Mouse (Mus musculus) urinary bladder, postnatal 4 days (tissue): Measurements from ENCODE around the gene Stx17.

Experiments
- DNase-seq, 2 experiments: peaks; one replicate each; pipeline ENCODE4 v3.0.0; 2021 to 2022; ENCODE audit warnings: low spot score in 2 of 2

The Stx17 gene

DNA sequence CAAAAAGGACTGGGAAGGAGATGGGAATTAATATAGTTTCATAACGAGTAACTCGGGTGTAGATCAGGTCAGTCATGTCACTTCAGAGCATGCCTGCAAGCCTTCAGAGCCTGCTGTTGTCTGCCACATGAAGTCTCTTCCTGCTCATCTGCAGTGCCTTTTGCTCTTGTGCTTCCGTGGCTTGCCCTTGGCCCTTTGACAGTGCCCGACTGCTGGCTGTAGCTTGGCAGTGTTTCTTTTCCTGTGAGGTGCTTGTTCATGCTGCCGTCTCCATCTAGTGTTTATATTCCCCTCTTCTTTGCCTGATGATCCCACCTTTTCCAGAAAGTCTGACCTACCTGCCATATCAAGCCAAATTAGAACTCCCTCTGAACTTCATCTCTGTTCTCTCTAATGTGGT lies 39.1 kb downstream of the Stx17 start:
- DNase-seq, result no peak

DNA sequence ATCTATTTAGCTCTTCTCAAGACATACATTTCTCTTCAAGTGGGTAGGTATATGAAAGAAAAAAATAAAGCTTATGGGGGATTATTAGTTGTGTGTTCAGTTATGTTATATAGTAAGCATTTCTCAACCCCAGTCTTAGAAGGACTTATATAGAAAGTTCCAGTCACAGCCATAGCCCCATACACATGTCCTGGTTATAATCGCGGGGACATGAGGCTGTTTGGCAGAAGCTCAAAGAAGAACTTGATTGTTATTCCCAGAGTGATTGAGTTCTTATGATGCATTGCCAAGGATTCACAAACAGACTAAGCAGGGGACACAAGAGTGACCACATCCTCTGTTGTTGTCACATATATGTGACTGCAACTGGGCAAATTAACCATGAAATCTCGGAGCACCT lies 51.0 kb downstream of the Stx17 start:
- DNase-seq, result no peak

DNA sequence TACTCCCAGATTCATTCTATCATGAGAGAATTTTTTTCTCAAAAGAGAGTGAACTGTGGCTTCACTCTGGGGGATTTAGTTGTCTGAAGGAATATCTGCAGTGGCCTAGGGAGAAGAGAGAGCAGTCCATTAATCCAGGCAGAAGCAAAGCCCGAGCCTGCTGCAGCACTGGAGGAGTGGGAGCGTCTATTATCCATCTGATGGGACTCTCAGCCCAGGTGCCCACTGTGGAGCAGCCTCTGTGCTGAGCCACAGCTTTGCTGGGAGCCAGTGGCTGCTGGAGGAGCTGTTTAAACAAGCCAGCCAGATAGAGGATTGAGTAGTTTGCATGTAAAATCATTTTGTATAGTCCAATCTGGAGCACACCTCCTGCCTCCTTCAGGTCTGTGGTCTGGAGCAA lies 56.2 kb downstream of the Stx17 start:
- no peak for DNase-seq

DNA sequence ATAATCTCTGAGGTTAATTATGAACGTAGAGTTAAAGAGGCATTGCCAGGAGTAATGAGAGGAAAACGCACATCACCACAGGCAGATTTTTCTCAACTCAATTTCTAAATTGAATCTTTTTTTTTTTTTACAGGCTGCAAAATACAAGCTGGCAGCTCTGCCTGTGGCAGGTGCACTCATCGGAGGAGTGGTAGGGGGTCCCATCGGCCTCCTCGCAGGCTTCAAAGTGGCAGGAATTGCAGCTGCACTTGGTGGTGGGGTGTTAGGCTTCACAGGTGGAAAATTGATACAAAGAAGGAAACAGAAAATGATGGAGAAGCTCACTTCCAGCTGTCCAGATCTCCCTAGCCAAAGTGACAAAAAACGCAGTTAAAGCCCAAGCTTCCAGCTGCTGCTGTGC lies 56.7 kb downstream of the Stx17 start:
- no peak for DNase-seq

DNA sequence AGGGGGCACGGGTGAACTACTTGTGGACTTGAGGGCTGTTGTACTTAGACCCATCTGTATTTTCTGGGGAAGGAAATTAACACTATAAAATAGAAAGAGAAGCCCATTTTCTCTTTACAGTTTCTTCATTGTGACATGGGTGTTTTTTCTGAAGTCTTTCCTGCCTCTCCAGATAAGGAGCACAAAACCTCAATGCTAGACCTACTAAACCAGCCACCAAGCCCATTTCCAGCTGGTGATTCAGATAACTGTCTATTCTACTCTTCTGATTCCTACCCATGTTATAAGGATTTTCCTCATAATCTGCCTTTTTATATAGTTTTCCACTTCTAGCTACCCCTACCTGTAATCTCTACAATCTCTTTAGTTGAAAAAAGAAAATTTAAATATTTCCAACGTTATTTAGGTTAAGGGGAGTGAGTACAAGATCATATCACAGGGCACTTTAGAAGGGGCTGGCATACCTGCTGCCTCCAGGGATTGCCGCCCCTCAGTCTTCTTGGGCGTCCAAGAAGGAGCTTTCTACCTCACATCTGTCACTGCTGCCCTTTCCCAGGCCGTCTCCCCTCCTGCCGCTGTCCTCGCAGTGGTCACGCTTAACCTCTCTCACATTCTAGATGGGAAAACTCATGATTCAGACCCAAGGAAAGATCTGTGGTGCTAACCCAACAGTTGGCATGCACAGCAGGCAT lies 57.5 kb downstream of the Stx17 start:
- DNase-seq, result no peak

DNA sequence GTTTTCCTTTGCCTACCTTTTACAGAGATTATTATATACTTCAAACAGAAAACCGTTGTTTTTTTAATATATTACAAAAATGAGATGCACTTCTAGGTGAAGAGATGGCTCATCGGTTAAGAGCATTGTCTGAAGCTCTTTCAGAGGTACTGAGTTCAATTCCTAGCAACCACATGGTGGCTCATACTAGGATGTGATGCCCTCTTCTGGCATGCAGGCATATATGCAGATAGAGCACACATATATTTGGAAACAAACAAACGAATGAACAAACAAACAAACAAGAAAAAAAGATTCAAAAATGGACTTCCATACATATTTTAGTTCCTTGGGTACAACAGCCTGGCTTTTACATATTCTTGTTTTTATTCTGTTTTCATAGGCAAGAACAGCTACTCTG lies 73.2 kb downstream of the Stx17 start:
- no peak for DNase-seq

DNA sequence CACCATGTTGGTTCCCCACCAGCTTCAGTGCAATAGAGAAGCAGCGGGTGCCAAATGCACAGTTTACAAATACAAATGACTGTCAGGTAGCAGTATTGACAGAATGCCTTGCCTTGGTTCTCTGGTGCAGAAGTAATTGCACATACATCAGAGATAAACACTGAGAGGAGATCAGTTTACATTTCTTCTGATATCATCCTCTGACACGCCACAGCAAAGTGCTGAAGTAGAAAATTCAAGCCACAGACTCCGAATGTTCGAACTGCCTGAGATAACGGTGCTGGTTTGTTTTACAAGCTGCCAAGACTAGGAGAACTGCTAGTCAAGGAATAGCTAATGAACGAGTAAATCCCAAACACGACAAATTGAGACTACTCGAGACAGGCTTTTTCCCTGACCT lies 73.7 kb downstream of the Stx17 start:
- DNase-seq, result no peak

DNA sequence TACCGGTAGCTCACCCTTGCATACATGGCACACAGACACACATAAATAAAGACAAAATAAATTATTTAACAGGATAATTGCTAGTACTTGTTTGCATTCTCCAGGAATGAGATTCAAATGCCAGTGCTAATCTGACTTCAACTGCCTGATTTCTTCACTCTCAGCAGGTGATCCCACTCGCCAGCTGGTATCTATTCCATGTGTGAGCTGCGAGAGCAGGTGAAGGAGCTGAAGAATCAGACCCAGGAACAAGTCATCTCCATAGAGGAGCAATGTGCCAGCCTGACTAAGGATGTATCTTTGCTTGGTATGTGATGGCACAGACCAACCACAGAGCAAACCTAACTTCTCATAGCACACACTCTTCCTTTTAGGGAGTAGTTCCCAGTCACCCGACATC lies 78.8 kb downstream of the Stx17 start:
- no peak for DNase-seq

DNA sequence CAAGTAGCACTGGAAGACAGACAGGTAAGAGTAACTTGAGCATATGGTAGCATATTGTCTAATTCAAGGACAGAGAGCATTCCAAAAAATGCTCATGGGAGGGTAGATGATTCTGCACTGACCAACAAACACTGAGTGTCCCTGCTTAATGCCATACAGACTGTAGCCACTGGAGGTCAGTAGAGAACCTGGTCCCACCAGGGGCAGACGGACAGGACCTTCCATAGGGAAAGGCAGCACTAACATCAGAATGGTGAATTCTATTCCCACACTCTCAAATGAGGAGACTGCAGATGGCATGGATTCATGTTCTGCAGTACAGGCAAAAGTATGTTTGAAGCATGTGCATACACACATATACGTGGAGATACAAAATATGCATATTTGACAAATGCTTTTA lies 100.5 kb downstream of the Stx17 start:
- peak; percentile 34 to 72 for DNase-seq

DNA sequence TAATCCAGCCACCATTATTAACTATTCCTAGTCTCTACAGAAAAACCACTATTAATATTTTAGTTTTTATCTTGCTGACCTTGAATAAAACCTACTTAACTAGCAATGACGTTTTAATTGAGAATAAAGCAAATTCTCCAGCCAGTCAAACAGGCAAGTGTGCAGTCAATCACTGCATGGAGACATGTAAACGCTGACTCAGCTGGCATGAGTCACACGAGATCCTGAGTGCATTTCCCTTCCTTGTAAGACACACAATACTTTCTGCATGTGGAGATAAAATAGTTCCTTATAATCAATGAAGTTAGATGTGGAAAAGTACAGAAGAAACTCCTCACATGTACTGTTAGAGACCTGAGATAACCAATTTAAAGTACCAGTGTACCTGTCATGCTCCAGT lies 100.9 kb downstream of the Stx17 start:
- DNase-seq, result no peak

DNA sequence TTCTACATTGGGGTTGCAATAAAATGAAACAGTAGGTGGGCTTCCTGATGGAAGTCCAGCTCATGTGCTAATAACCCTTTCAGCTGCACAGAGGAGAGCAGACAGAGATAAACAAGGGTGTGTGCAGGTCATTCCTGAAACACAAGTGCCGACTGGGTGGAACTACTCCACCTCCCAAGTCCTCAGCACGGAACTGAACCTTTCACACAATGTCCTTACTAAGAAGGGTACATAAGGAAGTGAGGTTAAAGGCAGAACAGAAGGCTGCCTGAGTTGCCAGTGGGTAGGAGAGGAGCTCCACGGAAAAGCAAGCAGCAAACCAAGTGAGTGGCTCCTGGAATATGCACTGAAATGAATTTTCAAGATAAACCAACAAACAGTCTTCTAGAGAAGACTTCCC lies 102.1 kb downstream of the Stx17 start:
- DNase-seq, result no peak
